Mouse (Mus musculus) embryo, embryonic 10 days (tissue): ENCODE measurements around the gene Yipf4.

Source experiments
- DNase-seq: peaks from one replicate; pipeline ENCODE4 v3.0.0-alpha.2; 2015; ENCODE audit warnings: low spot score

Yipf4 gene

GRCm38 (mm10) chr17:74526117-74526516, 36.8 kb downstream of the Yipf4 start:
- DNase-seq: no peak

DNA sequence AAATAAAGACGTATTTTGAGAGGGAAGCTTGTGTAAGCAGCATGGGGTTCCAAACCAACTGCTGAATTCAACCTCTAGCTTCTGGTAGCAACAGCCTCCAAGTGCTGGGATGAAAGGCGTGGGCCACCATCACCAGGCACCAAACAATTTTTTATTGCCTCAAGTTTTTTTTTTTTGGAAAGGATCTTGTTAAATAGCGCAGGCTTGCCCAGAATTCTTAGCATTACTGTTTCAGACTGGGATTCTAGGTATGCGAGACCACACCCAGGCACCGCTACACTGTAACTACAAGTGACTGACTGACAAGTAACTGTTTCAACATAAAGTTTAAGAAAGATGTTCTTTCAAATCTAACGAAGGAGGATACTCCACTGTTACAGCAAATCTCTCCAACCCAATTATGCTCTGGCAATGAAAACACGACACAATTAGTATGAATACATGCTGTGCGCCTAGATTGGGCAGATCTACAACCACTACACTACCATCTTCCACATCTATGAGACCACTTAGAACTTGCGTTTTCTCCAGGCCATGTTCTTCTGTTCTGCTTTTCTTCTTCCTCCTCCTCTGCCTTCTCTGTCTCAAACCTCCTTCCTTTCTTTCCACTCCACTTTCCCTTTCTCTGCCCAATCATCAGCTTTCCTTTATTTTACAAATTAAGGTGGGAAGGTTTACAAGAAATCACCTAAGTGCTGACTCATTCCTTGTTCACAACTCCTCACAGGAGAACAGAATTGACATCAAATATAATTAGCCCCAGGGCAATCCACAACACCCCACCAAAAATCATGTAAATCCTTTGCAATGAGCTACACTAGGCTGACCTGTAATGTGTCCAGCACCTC, 37.7 kb downstream of the Yipf4 start:
- DNase-seq: no peak

DNA sequence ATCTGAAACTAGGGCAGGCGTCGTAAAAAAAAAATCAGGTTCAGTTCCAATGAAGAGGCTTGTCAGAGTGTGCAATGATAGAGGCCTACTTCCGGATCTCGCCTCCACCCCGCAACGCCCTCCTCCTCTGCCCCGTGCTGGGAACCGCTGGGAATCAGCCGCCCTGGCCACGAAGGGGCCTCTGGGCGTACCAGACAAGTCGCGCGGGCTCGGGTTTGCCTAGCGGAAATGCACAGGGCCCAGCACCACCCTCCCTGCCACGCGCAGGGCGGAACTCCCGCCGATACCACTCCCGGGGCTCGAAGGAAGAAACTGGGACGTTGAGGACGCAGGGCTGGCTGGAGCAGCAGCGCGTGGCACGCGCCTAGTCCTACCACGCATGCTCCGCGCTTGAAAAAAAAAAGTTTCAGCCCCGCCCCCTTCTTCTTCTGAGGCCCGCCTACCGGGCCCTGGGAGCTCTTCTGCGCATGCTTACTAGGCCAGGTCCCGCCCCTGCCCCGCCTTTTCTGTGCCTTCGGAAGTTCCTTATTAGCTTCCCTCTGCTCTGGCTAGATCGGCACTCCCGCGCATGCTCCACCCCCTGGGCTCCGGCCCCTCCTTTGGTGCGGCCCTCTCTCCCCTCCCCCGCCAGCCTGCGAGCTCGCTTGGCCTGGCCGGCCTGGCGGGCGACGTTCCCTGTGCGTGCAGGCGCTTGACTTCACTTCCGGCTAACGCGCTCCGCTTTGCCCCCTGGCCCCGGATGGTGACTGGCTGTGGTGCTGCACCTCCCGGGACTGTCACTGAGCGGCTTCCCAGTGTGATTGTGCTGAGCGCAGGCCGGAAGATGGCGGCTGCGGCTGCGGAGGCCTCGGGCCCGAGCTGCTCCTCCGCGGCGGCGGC, 38.7 kb downstream of the Yipf4 start, which contains the start of gene Birc6:
Birc6 (plus strand) TSS at position 567 of the 879 bp plus-strand sequence.
- peak; percentile 97 for DNase-seq

DNA sequence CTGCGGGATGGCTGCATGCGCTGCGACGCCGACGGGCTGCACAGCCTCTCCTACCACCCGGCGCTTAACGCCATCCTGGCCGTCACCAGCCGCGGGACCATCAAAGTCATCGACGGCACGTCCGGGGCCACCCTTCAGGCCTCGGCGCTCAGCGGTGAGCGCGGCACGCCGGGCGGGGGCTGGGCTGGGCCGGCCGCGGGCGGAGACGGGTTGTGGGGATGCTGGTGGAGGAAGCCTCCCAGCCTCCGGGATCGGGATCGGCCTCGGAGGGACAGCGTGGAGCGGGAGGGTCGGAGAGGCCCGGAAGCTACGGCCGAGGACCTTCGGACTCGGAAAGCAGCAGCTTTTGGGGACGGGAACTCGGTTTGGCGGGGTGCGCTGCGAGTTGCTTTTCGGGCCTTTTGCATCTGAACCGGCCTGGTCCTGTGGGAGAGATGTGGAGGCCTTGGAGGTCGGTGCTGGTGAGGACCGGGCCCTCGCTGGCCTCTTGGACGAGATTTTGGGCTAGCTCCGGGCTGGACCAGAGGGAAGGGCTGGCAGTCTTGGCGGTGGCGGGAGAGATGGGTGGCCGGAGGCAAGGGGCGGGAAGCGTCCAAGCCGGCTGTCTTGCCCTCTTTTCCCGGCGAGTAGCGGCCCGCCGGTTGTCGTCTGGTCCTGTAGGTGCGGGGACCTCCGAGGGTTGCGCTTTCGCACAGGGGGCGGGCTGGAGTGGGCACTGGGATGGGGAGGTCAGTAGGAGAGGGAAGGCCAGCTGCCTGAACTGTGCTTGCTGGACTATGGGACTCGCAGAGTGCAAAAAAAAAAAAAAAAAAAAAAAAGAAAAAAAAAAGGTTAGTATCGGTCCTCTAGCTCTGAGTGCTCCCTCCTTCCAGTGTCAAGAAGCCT, 39.6 kb downstream of the Yipf4 start:
- peak; percentile 34 for DNase-seq

DNA sequence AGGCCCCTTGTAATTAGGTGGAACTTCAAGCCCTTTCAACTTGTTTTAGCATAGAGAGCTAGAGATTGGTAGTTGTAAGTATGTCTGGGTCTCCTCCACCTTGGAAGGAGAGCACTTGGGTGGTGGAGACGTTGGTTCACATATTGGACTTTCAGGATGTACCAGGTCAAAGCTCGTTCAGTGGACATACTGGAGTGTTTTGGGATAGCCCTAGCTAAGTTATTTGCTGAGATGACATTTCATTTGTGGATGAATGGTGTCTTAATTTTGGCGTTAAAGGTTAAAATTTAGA, 40.2 kb downstream of the Yipf4 start:
- no peak for DNase-seq

GRCm38 (mm10) chr17:74534971-74535370, 45.7 kb downstream of the Yipf4 start:
- no peak for DNase-seq

- no peak for DNase-seq
Measured at GRCm38 (mm10) chr17:74537526-74537925, 48.2 kb downstream of the Yipf4 start.

- DNase-seq: no peak
Measured at GRCm38 (mm10) chr17:74543615-74544014, 54.3 kb downstream of the Yipf4 start.
